Mouse (Mus musculus) stomach, postnatal 0 days (tissue): ENCODE data around the gene Bbs10. TPM values are rescaled to one million over a fixed set of nuclear protein-coding genes. Genes with fewer than 3 reads are reported as not detected.

Source experiments
- ATAC-seq: fragments of 200-750 bp; cut with Nextera tagmentation; 2 replicates; pipeline ENCODE4 v1.8.0; 2017; ENCODE audit not compliant: low FRiP score, low TSS enrichment
- DNase-seq: peaks from one replicate; pipeline ENCODE4 v3.0.0-alpha.2; 2016; ENCODE audit warnings: low spot score
- H3K27ac ChIP-seq: fragments of 300-500 bp; sonication (generic); replicated peaks from 2 replicates; pipeline ENCODE4 v1.5.1; 2014; ENCODE audit warnings: mild to moderate bottlenecking, control low read depth
- H3K27me3 ChIP-seq: fragments of 300-500 bp; sonication (generic); 2 replicates; pipeline ENCODE4 v1.6.1; 2014; ENCODE audit warnings: low read length; ENCODE audit not compliant: control insufficient read depth, insufficient read depth
- H3K36me3 ChIP-seq: fragments of 300-500 bp; sonication (generic); 2 replicates; pipeline ENCODE4 v1.6.1; 2014; ENCODE audit warnings: low read length, mixed read lengths; ENCODE audit not compliant: control insufficient read depth, insufficient read depth
- H3K4me1 ChIP-seq: fragments of 300-500 bp; sonication (generic); replicated peaks from 2 replicates; pipeline ENCODE4 v1.6.1; 2014; ENCODE audit warnings: antibody characterized with exemption; ENCODE audit not compliant: control insufficient read depth, insufficient read depth
- H3K4me2 ChIP-seq: fragments of 300-500 bp; sonication (generic); replicated peaks from 2 replicates; pipeline ENCODE4 v1.6.1; 2014; ENCODE audit warnings: low read depth, mild to moderate bottlenecking, control low read depth, moderate library complexity
- H3K4me3 ChIP-seq: fragments of 300-500 bp; sonication (generic); 2 replicates; pipeline ENCODE4 v1.5.1; 2014; ENCODE audit warnings: low read depth, low read length, control low read depth
- H3K9ac ChIP-seq: fragments of 300-500 bp; sonication (generic); 2 replicates; pipeline ENCODE4 v1.6.1; 2014; ENCODE audit warnings: mild to moderate bottlenecking, low read length, control low read depth, mixed read lengths
- H3K9me3 ChIP-seq: fragments of 300-500 bp; sonication (generic); 2 replicates; pipeline ENCODE4 v1.6.1; 2016; ENCODE audit warnings: low read length; ENCODE audit not compliant: control insufficient read depth
- CTCF ChIP-seq: IDR thresholded peaks from 2 replicates; pipeline ENCODE4 v1.5.1; 2016; ENCODE audit warnings: antibody characterized with exemption, low read depth, mild to moderate bottlenecking, moderate library complexity
- EP300 ChIP-seq: optimal IDR thresholded peaks from 2 replicates; pipeline ENCODE3; 2016; ENCODE audit warnings: antibody characterized with exemption
- WGBS: fragments of 180-500 bp; shearing (Covaris S2); extraction: QIAGEN DNeasy Blood & Tissue Kit; methylation state at CpG from one replicate; pipeline ENCODE4 v1.1.7; 2014; 5-methylcytosine and 5-hydroxymethylcytosine counted together
- polyA plus RNA-seq: library from polyadenylated mRNA; unstranded; fragments of >200 nt; fragmentation: Nextera tagmentation; extraction: Ambion mirVana; gene quantifications from 2 replicates; pipeline ENCODE4 v1.2.1, GENCODE M21; 2015

Gene Bbs10
- polyA plus RNA-seq, 1 experiment from 2014 or later: 1.5 TPM

DNA sequence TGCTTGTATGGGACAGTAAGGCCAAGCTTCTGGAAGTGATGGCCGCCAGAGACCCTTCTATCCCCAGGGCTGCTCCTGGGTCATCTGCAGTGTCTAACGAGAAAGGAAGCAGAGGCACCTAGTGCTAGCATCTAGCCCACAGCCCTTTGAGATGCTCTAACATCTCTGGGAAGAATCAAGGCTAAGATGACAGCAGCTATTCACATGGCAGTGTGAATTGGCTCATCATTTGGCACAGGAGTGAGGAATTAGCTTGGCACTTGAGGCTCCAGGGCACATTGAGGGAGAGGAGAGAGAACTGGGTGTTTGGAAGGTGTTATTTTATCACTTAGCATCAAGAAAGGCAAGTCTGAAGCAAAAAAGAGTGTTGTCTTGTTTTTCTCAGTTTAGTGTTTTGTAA lies 49.8 kb downstream of the Bbs10 start:
- H3K27me3 ChIP-seq: no peaks in the 10 kb centered on the region
- H3K4me2 ChIP-seq: no peak overlapping the region
- ATAC-seq (no peak), DNase-seq (no peak)
- H3K4me3 ChIP-seq: no peak overlapping the region
- TF ChIP-seq CTCF (no peak), EP300 (no peak)
- no peak overlapping the region for H3K27ac ChIP-seq
- H3K36me3 ChIP-seq: no peaks in the 10 kb centered on the region
- no peaks in the 10 kb centered on the region for H3K9me3 ChIP-seq
- no peaks in the 10 kb centered on the region for H3K4me1 ChIP-seq
- WGBS: 51% methylated on average over 2 of the region's 2 CpGs
- H3K9ac ChIP-seq: no peak overlapping the region

Other genes starting within 250 kb of the Bbs10 start
- 4.5 and 5.1 TPM in 2 replicates for gene Osbpl8, start 133.9 kb upstream of the Bbs10 start, polyA plus RNA-seq
- gene Nap1l1, start 174.5 kb downstream of the Bbs10 start, polyA plus RNA-seq: 85.1 and 90.6 TPM in 2 replicates
- 29.6 and 32.3 TPM in 2 replicates for gene Phlda1, start 207.6 kb downstream of the Bbs10 start, polyA plus RNA-seq